Mouse (Mus musculus) intestine, embryonic 16.5 days (tissue): ENCODE results near the gene Pom121l2. TPM values are rescaled to one million over a fixed set of nuclear protein-coding genes. Genes with fewer than 3 reads are reported as not detected.
"Not testable (repeated sequence)": the region's sequence is repeated elsewhere in the genome, so short reads cannot be mapped to it uniquely, and the experiment has no call there.

ENCODE experiments used
- ATAC-seq: fragments of 200-750 bp; cut with Nextera tagmentation; 2 replicates; pipeline ENCODE4 v1.8.0; 2017; ENCODE audit warnings: moderate TSS enrichment, moderate library complexity
- H3K27ac ChIP-seq: fragments of 300-500 bp; sonication (generic); 2 replicates; pipeline ENCODE4 v1.5.1; 2014; ENCODE audit warnings: mild to moderate bottlenecking, low read length
- H3K27me3 ChIP-seq: fragments of 300-500 bp; sonication (generic); replicated peaks from 2 replicates; pipeline ENCODE4 v1.6.1; 2014; ENCODE audit warnings: low read length, control low read depth, mixed read lengths; ENCODE audit not compliant: control insufficient read depth, insufficient read depth
- H3K36me3 ChIP-seq: fragments of 300-500 bp; sonication (generic); 2 replicates; pipeline ENCODE4 v1.6.1; 2014; ENCODE audit warnings: low read length, control low read depth; ENCODE audit not compliant: control insufficient read depth, insufficient read depth
- H3K4me1 ChIP-seq: fragments of 300-500 bp; sonication (generic); 2 replicates; pipeline ENCODE4 v1.6.1; 2014; ENCODE audit warnings: low read length, control low read depth, mixed read lengths; ENCODE audit not compliant: control insufficient read depth, insufficient read depth
- H3K4me2 ChIP-seq: fragments of 300-500 bp; sonication (generic); 2 replicates; pipeline ENCODE4 v1.6.1; 2014; ENCODE audit warnings: low read depth, low read length, control low read depth
- H3K4me3 ChIP-seq: fragments of 300-500 bp; sonication (generic); 2 replicates; pipeline ENCODE4 v1.5.1; 2014; ENCODE audit warnings: mild to moderate bottlenecking, low read length
- H3K9ac ChIP-seq: fragments of 300-500 bp; sonication (generic); 2 replicates; pipeline ENCODE4 v1.6.1; 2014; ENCODE audit warnings: low read depth, low read length
- H3K9me3 ChIP-seq: fragments of 300-500 bp; sonication (generic); 2 replicates; pipeline ENCODE4 v1.6.1; 2016; ENCODE audit warnings: low read length, control low read depth; ENCODE audit not compliant: control insufficient read depth
- WGBS: fragments of 180-500 bp; shearing (Covaris S2); extraction: QIAGEN DNeasy Blood & Tissue Kit; methylation state at CpG from one replicate; pipeline ENCODE4 v1.1.7; 2014; 5-methylcytosine and 5-hydroxymethylcytosine counted together
- polyA plus RNA-seq: library from polyadenylated mRNA; unstranded; fragments of >200 nt; fragmentation: Nextera tagmentation; extraction: Ambion mirVana; gene quantifications from 2 replicates; pipeline ENCODE4 v1.2.1, GENCODE M21; 2015

Gene Pom121l2
- polyA plus RNA-seq, 1 experiment from 2014 or later: not detected

DNA sequence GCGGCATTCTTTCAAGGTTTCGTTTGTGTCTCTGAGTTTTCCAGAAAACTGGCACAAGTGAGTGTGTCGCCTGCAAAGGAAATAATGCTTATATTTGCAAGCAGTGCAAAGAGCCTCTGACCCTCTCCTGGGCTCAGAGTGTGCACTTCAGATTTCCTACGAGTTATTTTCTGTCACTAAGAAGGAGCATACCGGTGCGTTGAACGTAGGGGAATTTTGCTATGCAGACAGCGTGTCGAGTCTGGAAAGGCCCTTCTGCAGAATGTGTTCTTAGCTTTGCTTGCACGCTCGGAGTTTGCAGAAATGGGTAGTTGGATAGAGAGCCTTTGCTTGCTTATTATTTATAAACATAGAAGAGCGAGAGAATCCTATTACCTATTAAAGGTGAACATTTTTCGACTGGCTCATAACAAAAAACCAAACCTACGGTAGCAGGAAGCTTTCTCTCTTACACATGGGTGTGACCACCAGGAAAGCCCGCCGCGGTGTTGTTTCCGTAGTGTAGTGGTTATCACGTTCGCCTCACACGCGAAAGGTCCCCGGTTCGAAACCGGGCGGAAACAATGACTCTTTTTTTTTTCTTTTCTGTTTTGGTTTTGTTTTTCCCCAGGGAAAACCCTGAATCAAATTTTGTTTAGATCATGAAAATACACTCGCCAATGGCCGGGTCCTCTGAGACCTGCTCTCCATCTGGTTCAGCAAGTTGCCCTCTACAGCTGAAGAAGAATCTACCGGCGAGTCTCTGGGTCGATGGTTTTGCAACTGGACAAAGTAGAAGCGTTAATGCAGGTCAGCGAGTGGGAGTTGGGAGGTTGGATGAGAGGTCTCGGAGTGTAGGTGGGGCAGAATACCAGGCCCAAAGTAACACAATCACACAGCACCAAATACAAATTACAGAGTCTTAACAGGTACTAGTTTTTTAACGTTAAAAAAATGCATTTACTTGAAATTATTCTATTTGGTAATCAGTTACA, 45.4 kb downstream of the Pom121l2 start:
- Histone ChIP-seq H3K27me3 (no peaks in the 10 kb centered on the region), H3K27ac (peak overlapping the region; percentile 35), H3K4me1 (peaks cover 6% of the 10 kb centered on the region), H3K9ac (peak overlapping the region; percentile 54), H3K4me3 (peak overlapping the region; percentile 52), H3K4me2 (peak overlapping the region; percentile 58), H3K9me3 (no peaks in the 10 kb centered on the region), H3K36me3 (no peaks in the 10 kb centered on the region)
- ATAC-seq: peak; percentile 49; the same call in 1 of the 2 replicates
- 1% methylated on average over 35 of the region's 35 CpGs for WGBS

DNA sequence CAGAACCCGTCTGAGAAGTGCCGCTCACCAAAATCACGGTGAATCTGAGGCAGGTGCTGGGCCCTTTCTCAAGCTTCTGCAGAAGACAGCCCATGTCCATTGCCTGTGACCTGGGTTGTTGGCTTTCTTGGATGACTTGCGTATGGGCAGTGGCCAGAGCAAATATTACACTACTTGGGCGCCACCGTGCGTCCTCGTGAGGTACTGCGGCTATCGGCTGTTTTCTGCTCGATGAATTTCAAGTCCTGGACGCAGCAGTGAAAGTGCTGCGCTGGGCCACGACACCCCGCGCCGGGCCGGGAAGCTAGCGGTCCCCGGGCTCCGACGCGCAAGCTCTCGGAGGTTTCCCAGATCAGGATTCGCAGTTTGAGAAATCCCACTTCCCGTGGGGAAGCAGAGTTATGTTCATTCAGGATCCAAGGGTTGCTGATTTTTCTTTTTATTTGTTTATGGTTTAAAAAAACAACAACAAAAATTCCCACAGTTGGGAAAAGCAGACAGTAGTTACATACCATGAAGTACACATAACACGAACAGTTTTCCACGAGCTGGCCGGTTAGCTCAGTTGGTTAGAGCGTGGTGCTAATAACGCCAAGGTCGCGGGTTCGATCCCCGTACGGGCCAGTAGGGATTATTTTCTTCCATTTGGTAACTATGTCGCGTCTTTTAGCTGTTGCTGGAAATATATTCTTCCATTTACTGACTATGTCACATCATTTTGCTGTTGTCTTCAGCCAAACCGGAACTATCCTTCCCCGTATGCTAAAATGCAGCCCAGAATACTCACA, 47.9 kb downstream of the Pom121l2 start:
- Histone ChIP-seq H3K9ac (peak overlapping the region; percentile 78), H3K27ac (peak overlapping the region; percentile 87), H3K4me3 (peak overlapping the region; percentile 62), H3K4me2 (peak overlapping the region; percentile 70), H3K36me3 (no peaks in the 10 kb centered on the region), H3K4me1 (peaks cover 3% of the 10 kb centered on the region), H3K9me3 (no peaks in the 10 kb centered on the region), H3K27me3 (no peaks in the 10 kb centered on the region)
- peak; percentile 81 for ATAC-seq
- 1% methylated on average over 40 of the region's 40 CpGs for WGBS

DNA sequence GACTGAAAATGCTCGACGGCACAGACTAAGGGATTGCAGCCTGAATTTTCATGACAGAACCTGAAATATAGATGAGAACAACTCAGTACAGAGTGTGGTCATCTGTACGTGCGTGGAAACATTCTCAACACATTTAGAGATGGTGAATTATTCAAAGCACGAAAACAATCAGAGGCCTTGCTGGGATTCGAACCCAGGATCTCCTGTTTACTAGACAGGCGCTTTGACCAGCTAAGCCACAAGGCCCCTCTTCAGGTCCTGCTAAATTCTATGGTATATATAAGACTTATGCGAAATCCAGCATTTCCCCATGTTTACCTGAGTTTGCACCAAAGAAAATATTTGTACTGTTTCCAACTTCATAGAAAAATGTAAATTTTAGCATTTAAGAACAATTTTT, 48.9 kb downstream of the Pom121l2 start:
- no peak overlapping the region for H3K4me2 ChIP-seq
- no peak overlapping the region for H3K4me3 ChIP-seq
- no peak overlapping the region for H3K9ac ChIP-seq
- peaks cover 3% of the 10 kb centered on the region for H3K4me1 ChIP-seq
- WGBS: 43% methylated on average over 8 of the region's 8 CpGs
- H3K27ac ChIP-seq: no peak overlapping the region
- no peaks in the 10 kb centered on the region for H3K36me3 ChIP-seq
- ATAC-seq: no peak
- H3K9me3 ChIP-seq: no peaks in the 10 kb centered on the region
- no peaks in the 10 kb centered on the region for H3K27me3 ChIP-seq

DNA sequence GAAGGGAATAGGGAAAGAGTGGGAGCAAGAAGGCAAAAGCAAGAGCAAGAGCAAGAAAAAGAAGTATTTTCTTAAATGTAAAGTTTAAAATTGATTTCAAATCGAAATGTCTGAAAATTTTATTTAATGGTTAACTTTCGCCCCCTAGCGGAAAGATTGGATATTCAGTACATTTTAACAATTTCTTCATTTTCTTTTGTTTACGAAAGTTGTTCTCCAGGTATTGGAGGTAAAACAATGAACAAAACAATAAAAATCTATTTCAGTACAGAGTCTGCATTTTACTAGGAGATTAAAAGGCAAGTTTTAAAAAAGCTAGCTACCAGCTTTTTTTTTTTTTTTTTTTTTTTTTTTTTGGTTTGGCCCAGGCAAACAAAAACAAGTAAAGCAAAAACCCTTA, 49.5 kb downstream of the Pom121l2 start:
- H3K4me2 ChIP-seq: no peak overlapping the region
- peaks cover 3% of the 10 kb centered on the region for H3K4me1 ChIP-seq
- no peak overlapping the region for H3K4me3 ChIP-seq
- no peaks in the 10 kb centered on the region for H3K9me3 ChIP-seq
- H3K27me3 ChIP-seq: no peaks in the 10 kb centered on the region
- no peak for ATAC-seq
- H3K36me3 ChIP-seq: no peaks in the 10 kb centered on the region
- 10% methylated on average over 4 of the region's 4 CpGs for WGBS
- no peak overlapping the region for H3K9ac ChIP-seq
- no peak overlapping the region for H3K27ac ChIP-seq

DNA sequence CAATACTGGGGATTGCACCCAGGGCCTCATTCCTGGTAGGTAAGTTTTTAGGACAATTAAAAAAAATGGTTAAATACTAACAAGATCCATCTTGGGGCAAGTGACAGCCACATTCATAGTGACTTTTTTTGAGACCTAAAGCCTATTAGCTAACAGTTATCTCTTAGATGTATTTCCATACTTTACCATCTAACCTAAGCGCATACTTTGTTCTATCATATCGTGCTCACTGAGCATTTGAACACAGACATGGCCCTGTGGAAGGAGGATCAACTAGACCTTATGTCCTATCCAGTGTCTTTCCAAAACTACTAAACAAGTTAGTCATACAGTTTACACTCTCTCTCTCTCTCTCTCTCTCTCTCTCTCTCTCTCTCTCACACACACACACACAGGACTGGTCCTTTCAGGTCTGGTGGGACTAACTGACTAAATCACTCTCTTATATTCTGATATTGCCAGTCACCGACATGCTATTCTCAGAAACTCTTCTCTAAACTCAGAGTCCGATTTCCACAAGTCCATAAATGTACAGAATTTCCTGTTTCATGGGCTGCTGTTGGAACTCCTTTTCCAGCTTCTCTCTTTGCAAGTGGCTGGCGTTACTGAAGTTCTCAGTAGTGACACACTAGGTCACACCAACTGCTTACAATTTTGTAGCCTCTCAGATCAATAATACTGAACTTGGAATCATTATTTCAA, 52.9 kb downstream of the Pom121l2 start:
- Histone ChIP-seq H3K27ac (peak overlapping the region; percentile 78), H3K4me2 (peak overlapping the region; percentile 61), H3K36me3 (no peaks in the 10 kb centered on the region), H3K27me3 (no peaks in the 10 kb centered on the region), H3K4me3 (peak overlapping the region; percentile 41), H3K4me1 (peaks cover 4% of the 10 kb centered on the region; the same call in 1 of the 2 replicates), H3K9ac (peak overlapping the region; percentile 54), H3K9me3 (no peaks in the 10 kb centered on the region)
- 34% methylated on average over 5 of the region's 5 CpGs for WGBS
- no peak for ATAC-seq

DNA sequence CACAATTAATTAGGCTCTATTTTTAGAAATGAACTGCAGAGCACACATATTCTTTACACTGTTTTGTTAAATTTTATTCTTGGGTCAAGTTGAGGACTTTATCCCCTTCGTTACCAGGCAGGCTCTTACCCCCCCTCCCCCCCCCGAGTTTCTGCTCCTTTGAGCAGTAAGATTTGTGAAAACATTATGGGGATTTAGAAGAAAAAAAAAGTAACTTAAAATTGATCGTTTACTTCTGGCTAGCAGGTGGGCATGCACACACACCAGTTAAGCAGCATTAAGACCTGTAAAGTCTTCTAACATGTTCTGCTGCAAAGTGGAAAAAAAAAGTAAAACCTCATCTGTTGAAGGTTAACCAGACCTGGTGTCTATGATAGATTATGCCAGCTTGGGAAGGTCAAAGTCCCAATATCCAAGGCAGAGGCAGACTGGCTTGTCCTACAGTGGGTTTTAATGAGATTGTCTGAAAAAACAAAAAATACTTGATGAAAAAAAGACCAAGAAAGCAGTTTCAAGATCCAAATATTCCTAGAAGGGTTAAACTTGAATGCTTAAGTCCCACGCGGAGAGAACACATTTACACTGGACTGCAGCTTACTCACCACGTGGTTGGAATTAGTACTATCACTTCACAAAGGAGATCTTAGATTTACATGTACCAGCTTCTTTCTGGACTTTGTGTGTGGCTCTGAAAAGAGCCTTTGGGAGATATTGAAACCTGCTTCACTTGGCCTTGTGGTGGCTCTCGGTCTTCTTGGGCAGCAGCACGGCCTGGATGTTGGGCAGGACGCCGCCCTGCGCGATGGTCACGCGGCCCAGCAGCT, 53.7 kb downstream of the Pom121l2 start:
- Histone ChIP-seq H3K9ac (peak overlapping the region; percentile 66), H3K9me3 (no peaks in the 10 kb centered on the region), H3K27ac (peak overlapping the region; percentile 93), H3K4me3 (peak overlapping the region; percentile 48), H3K4me1 (peaks cover 4% of the 10 kb centered on the region; the same call in 1 of the 2 replicates), H3K36me3 (no peaks in the 10 kb centered on the region), H3K27me3 (no peaks in the 10 kb centered on the region), H3K4me2 (peak overlapping the region; percentile 61)
- WGBS: 3% methylated on average over 10 of the region's 14 CpGs
- ATAC-seq: peak; percentile 39

DNA sequence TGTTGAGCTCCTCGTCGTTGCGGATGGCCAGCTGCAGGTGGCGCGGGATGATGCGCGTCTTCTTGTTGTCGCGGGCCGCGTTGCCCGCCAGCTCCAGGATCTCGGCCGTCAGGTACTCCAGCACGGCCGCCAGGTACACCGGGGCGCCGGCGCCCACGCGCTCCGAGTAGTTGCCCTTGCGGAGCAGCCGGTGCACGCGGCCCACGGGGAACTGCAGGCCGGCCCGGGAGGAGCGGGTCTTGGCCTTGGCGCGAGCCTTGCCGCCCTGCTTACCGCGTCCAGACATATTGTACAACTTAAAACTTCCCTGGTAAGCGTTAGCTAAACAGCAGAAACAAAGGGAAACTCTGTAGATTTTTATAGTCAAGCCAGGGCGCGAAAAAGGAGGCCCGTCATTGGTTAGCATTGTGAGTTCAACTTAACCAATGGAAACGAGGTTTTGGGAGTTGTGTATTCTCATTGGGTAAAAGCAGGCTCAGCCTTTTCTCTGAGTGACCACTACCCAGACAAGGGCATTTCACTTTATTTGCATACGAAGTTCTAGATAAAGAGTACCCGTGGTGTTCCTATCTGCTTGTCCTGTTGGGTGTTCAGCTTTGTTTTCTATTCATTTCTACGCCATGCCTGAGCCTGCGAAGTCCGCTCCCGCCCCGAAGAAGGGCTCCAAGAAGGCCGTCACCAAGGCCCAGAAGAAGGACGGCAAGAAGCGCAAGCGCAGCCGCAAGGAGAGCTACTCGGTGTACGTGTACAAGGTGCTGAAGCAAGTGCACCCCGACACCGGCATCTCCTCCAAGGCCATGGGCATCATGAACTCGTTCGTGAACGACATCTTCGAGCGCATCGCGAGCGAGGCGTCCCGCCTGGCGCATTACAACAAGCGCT, 54.5 kb downstream of the Pom121l2 start, which contains the start of the genes Hist1h2ah and Hist1h2bk:
Gene Hist1h2ah (minus strand): TSS at position 302 of the 882 bp plus-strand sequence.
Gene Hist1h2bk (plus strand): TSS at position 604 of the 882 bp plus-strand sequence.
- not testable (repeated sequence) for H3K9me3 ChIP-seq, H3K36me3 ChIP-seq, H3K27me3 ChIP-seq
- peak within 1 kb of the TSS; percentile 70 for H3K4me2 ChIP-seq
- H3K4me3 ChIP-seq: peak within 1 kb of the TSS; percentile 50
- ATAC-seq: peak; percentile 96
- H3K9ac ChIP-seq: peak within 1 kb of the TSS; percentile 67
- H3K4me1 ChIP-seq: peaks cover 12% of the 10 kb centered on the region; the same call in 1 of the 2 replicates
- under 1% methylated on average over 22 of the region's 69 CpGs for WGBS
- H3K27ac ChIP-seq: peak within 1 kb of the TSS; percentile 93
